Mouse (Mus musculus): ENCODE measurements around the gene Amdhd2.
A peak's percentile ranks its signal among the peaks of the same experiment; 100 is the strongest.
"Not testable (repeated sequence)": the region's sequence is repeated elsewhere in the genome, so short reads cannot be mapped to it uniquely, and the experiment has no call there.

Amdhd2 gene

DNA sequence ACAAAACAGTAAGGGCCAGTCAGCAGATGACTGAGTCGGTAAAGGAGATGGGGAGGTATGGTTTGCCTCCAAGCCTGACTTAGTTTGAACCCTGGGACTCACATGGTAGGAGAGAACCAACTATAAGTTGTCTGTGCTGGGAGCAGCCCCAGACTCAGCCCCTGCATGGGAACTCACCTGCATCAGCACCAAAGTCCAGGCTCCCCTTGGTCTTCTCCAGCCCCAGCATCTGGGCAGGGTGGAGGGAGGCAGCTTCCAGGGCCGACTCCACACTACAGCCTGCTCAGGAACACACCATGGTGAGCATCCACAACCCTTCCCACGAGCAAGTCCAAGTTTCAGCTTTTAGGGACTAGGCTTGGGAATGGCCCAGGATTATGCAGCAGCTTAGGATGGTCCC, 7.2 kb downstream of the Amdhd2 start:
- no peak for DNase-seq (ENCODE audit: low spot score)

DNA sequence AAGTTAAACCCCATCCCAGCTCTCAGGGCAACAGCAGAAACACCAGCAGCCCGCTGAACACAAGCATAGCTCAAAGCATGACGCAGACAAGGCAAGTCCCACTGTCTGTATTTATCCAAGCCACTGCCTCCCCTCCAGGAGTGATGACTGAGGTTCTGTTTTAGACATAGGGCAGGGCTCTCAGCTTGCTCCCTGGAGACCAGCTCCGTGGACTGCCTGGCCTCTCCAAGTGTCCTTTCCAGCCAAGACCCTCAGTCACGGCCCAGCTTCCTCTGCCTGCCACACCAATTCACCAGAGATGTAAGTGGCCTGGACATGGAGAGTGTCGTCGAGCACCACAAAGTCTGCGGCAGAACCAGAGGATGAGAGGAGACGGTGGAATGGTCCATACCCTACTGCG, 7.8 kb downstream of the Amdhd2 start:
- no peak for DNase-seq (ENCODE audit: low spot score)

DNA sequence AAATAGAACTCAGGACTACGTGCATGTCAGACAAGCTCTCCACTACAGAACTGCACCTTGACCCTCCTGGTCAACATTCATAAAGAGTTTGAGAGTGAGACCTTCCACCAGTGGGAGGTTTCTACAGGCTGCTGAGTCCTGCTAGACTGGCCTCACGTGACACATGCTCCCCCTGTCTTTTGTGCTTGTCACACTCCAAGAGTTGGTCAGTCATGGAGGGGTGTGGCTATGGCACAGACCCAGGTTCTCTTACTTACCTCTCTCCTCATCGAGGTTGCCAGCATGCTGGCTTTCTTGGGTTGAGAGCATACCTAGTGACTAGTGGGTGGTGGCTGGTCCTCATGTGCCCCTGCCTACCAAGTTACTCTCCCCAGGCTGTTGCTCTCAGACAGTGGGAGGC, 9.1 kb downstream of the Amdhd2 start:
- no peak for DNase-seq (ENCODE audit: low spot score)

DNA sequence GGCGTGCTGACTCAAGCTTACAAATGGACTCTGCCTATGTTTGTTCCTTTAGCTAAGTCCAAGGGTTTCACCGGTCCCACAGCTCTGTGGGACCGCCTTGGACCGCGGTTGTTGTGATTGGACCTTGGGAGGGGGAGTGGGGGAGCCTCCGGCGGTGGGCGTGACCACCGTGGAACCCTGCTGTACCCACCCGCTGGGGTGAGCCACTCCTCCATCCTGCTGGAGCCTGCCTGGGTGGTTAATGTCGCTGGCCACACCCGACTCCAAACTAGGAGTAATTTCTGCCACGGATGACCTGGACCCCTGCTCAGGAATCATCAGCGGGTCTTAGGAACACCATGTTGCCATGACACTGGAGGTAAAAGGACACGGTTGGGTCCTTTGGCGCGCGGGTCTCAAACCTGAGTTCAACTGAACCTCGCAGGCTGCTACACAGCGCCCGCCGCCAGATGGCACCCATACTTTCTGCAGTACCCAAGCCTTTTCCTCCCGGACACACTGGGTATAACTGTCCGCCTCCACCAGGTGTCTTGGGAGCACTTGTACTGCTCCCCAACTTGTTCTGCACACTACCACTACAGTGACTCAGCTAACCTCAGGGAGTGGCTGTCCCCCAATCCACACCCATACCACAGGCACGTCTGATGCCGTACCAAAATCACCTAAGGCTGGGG, 11.5 kb downstream of the Amdhd2 start:
- peak; percentile 90 for DNase-seq (ENCODE audit: low spot score)

DNA sequence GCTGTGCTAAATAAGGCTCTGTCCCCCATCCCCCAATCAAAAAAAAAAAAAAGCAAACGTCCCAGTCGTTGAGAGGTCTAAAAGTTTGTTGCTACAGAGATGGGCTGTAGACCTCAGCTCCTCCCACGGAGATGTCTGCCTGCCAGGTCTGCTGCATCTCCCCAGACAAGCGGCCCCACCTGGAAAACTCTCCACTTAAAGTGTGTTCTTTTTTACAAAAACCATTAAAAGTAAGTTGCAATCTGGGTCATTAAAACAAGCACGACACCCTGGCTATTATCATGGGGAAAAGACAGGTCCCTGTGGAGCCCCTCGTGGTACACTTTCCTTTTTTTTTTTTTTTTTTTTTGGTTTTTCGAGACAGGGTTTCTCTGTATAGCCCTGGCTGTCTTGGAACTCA, 12.2 kb downstream of the Amdhd2 start:
- DNase-seq (ENCODE audit: low spot score) = no peak

DNA sequence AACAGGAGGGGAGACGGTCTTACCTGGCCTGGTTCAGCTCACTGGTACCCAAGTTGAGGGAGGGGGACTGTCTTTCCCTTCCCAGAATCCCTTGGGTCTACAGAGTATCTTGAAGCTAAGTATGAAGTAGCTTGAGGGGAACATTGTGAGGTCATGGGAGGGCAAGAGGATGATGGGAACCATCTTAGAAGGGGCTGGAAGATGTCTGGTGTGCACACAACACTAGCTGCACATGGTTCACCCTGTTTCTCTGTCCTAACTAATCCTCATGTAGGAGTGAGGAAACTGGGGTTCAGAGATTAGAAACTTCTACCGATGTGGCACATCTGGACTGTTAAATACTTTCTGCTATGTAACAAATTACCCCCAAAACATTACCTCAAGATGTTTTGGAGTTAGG, 12.7 kb downstream of the Amdhd2 start, which contains the start of gene Pdpk1:
TSS of gene Pdpk1 (minus strand) at position 101 of the 400 bp plus-strand sequence.
- DNase-seq (ENCODE audit: low spot score) = no peak

DNA sequence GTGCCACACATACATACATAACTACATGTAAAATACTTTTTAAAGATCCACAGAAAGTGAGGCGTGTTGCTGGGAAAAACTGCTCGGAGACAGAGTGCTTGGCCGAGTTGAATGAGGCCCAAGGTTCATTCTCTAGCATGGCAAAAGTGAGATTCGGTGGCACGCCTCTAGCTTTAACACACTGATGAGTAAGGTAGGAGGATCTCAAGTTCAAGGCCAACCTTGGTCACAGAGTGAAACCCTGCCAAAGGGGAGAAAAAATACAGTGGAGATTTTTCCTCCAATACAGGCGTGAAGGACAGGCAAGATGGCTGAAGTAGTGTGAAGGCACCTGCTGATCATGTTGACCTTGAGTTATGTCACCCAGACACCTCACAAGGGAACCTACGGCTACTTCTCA, 14.1 kb downstream of the Amdhd2 start:
- no peak for DNase-seq (ENCODE audit: low spot score)

DNA sequence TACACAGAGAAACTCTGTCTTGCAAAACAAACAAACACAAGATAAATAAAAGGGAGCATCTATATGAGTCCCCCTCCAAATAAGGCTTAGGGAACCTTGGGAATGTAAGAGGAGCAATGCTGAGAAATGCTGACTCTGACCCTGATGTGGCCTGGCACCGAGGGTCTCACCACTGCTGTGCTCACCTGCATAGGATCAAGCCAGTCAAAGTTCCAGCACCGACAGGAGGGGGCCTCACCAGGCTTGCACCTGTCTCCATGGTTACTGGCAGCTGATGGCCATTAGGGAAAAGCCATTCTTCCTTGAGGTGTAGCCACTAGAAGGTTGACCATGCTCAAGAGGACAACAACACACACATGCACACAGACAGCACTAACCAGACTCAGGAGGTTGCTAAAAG, 20.7 kb downstream of the Amdhd2 start:
- no peak for DNase-seq (ENCODE audit: low spot score)

DNA sequence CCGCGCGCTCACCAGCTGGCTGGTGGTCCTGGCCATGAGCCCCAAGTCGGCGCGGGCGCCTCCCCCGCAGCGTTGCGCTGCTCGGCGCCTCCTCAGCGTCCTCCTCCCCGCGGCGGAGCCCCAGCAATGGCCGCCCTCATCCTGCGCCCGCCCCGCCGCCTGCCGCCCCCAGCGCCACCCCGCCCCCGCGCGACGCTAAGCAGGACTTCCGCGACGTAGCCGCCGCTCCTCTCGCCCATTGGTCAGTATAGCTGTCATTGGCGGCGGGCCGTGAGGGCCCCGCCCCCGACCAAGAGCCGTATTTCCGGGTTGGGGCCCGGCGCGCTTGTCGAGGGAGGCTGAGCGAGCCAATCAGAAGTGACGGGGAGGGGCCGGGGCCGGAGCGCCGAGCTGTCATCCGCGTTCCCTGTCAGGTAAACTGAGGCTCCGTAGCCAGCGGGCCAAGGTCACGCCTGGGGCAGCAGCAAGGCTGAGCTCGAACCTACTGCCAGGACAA, 22.1 kb downstream of the Amdhd2 start:
- peak; percentile 96 for DNase-seq (ENCODE audit: low spot score)

DNA sequence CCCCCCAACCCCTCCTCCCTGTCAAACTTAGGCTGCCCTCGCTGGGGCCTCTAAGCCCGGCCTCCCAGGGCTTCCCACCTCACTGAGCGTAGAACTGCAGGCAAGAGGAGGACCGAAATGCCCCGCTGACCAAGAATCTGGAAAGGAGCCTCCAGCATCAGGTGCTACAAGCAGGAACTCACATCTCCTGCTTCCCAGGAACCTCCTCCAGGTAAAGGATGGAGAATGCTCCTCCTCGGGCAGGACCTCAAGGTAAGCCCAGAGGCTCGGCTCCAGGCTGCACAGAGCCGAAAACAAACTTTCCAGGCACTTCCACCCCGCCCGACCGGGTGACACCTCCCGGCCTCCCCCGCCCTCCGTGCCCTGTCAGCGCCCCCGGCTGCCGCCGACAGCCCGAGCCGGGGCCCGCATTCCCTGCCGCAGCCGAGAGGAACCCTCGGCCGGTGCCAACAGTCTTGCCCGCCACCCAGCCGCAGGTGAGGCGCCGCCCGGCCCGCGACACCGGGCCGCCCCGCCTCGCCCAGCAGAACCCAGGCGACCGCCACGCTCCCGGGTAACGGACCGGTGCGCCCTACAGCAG, 22.6 kb downstream of the Amdhd2 start:
- peak; percentile 42 for DNase-seq (ENCODE audit: low spot score)

DNA sequence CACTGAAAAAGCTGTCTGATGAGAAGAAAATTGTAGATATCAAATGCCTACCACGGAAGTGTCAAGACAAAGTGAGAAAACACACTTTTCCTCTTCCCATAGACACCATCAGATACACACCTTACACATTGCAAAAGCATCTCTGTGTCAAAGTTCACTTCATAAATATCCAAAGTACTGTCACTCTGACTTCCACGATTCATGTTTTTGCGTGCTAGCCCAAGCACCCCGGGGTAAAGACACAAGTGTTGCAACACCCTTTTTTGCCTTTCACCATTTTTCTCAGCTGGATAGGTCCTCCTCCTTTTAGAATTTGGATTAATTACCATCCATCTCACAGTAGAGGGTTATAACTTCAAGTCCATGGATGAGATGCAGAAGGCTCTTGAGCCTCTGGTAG, 23.6 kb downstream of the Amdhd2 start:
- DNase-seq (ENCODE audit: low spot score) = no peak

DNA sequence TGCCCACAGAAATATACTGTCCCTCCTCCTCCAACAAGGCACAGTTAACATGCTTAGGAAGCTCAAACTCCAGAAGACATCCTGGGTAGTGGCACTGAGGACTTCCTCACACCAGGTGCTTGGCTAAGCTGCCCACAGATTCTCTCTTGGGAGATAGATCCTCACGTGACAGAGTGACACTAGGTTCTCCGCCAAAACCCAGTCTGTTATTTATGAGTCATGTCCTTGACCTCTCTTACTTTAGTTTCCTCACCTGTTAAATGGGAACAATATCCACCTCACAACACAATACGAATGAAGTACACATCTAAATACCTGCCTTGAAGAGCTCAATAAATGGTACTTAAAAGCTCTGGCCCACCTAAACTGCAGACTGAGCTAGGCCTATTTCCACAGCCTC, 24.3 kb downstream of the Amdhd2 start:
- DNase-seq (ENCODE audit: low spot score) = no peak

DNA sequence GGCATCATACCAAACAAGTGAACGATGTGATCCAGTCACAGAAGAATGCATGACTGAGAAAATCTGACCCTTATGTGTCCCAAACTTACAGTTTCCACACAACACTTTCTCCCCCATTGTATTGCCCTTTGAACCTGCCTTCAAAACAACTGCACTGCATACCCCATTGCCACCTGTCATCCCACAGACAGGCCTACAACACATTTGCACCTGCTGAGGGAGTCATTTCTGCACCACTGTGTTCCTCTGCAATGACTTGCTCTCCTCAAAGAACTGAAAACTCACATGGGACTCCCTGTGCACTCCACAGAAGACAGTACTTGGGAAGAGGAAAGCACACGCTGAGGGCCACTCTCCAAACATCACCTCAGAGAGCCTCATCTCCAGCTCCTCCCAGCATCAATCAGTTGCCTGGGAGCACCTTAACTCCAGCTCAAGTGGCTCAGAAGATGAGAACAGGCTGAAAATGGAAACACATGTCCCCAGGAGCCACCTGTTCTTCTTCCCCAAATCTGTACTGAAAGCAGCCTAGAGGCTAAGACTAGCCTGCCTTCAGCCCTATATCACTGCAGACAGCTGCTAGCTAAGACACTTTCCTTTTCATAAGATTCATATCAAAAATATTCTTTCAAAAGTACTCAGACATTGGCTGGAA, 26.2 kb downstream of the Amdhd2 start:
- no peak for DNase-seq (ENCODE audit: low spot score)

DNA sequence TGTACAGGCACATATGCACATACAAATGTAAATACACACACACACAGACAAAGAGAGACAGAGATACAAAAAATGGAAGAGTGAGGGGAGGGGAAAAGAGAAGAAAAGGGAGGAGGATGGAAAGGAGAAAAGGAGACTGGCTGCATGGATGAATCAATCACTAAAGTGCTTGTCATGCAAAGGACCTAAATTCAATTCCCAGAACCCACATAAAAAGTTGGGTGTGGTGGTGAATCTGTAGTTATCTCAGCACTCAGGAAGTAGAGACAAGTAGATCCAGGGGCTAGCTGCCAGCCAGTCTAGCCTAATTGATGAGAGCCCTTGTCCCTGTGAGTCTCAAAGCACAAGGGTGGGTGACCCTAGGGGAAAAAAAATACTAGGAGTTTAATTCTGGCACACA, 29.5 kb downstream of the Amdhd2 start:
- DNase-seq (ENCODE audit: low spot score) = peak; percentile 42

DNA sequence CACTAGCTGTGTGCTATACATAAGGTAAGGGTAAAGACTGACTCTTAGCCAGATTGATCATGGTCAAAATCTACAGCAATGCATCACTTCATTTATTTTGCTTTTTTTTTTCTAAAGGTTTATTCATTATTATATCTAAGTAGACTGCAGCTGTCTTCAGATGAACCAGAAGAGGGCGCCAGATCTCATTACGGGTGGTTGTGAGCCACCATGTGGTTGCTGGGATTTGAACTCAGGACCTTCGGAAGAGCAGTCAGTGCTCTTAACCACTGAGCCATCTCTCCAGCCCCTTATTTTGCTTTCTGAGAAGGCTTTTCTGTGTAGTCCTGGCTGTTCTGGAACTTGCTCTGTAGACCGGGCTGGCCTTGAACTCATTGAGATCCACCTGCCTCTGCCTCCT, 30.6 kb downstream of the Amdhd2 start:
- not testable (repeated sequence) for DNase-seq (ENCODE audit: low spot score)

DNA sequence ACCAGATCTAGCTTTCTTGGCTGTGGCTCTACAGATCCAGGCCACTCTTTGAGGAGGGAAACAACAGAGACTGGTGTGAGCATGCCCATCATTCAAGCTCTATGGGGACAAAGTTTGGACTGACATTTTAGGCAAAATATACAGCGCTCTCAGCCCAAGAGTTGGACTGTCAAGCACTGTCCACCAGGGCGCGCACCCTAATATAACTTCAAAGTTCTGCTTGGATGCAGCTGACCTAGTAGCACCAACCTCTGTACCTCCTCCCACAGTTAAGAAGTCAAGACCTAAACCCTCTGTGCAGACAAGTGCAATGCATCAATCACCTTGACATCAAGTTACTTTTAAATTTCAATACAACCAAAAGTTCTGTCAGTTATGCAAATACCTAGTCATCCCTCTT, 32.0 kb downstream of the Amdhd2 start:
- no peak for DNase-seq (ENCODE audit: low spot score)

DNA sequence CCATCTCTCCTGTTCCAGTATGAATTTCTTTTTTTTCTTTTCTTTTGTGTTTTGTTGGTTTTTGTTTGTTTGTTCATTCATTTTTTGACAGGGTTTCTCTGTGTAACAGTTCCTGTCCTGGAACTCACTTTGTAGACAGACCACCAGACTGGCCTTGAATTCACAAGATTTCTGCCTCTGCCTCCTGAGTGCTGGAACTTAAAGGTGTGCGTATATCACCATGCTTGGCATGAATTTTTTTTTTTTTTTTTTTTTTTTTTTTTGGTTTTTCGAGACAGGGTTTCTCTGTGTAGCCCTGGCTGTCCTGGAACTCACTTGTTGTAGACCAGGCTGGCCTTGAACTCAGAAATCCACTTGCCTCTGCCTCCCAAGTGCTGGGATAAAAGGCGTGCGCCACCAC, 34.3 kb downstream of the Amdhd2 start:
- not testable (repeated sequence) for DNase-seq (ENCODE audit: low spot score)

DNA sequence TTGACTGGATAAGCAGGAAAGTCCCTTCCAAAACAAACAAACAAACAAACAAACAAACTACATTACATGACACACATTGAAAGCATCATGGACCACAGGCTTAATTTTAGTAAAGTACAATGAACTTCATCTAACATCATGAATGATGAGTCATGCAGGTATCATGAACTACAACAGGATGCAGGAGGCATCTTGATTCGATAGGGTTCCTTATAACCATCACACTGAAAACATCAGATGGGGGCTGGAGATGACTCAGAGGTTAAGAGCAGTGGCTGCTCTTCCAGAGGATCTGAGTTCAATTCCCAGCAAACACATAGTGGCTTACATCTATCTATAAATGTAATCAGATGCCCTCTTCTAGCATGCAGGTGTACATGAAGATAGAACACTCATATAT, 36.0 kb downstream of the Amdhd2 start:
- no peak for DNase-seq (ENCODE audit: low spot score)

DNA sequence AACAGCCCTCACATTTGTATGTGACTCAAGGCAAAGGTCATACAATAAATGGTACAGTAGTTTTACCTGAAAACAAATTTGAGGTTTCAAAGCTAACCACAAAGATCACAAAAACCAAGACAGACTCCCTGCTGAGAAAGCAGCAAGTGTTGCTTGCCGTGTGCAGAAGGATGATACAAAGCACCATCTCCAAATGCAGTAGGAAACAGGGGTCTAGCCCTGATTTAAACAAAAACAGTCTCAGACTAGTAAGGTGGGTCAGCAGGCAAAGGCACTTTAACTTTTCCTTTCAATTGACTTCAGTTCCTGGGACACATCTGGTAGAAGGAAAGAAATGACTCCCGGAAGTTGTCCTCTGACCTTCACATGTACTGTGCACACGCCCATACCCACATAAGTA, 36.8 kb downstream of the Amdhd2 start:
- no peak for DNase-seq (ENCODE audit: low spot score)

DNA sequence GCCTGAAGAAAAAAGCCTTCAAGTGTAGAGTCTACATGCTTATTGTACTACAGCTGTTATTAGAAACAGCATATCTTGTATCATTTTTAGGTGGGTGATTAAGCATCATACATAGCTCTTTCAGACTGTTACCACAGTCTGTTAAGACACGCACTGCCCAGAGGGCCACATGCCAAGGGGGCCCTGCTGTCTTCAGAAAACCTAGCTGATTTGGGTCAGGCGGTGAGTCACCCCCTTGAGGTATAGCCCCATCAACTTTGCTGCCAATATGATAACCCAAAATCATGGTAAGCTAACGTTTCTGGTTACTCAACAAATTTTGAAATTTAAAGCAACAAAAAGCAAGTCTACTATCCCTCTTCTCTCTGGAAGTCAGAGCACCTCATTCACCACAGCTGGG, 44.1 kb downstream of the Amdhd2 start:
- DNase-seq (ENCODE audit: low spot score) = no peak

DNA sequence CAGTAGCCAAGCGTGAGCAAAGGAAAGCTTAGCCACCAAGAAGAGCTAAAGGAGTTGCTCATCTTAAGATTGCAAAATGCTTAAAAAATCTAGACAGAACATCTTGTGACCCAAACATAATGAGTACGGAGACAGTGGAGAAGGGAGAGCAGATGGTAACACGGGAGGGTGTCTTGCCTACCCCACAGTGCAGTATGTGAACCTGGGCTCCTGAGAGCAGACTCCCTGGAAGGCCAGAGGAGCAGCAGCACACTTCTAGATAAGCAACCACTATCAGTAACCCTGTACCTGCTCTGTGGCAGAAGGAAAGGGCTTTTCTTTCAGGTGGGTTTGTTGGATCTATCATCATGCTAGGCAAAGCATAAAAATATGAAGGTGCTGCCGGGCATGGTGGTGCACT, 50.5 kb downstream of the Amdhd2 start:
- no peak for DNase-seq (ENCODE audit: low spot score)

DNA sequence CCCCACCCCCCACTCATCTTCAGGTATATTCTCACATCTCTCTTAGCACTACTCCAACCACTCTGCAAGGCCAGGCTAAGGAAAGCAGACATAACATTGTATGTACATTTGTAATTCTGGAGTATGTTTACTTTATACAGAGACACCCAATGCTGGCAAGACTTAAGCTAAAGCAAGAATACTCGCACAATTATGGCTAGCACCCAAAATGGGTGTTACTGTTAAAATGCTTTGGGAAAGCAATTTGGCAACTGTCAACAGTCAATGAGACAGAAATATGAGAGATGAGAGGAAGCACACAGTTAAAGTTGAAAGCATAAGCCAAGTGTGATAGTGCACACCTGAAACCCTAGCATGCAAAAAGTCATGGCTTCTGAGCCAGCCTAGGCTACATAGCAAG, 52.3 kb downstream of the Amdhd2 start:
- DNase-seq (ENCODE audit: low spot score) = no peak

DNA sequence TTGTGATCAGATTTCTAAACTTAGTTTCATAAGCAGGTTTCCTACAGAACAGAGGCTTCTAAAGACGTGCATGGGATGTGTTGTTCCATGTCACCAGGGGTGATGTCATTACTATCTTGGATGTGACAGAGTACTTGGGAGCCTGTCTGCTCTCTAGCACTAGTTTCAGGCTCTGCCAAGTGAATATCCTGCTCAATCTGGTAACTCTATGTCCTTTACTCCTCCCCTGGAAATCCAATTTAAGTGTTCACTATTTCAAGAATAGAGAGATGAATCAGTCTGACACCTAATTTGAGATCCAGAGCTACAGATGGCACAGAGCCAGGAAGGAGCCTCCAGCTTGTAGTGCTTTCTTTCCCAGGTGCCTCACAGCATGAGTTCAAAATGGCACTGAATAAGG, 54.7 kb downstream of the Amdhd2 start:
- no peak for DNase-seq (ENCODE audit: low spot score)

All from c-Kit-positive CD71-positive TER-119-positive erythroid progenitor cells, embryonic 14.5 days (primary cell).